Mouse (Mus musculus) cerebellum, postnatal 4 days (tissue): ENCODE measurements around the gene Stam2.
A peak's percentile ranks its signal among the peaks of the same experiment; 100 is the strongest.

ENCODE experiments used
- DNase-seq, 2 experiments: peaks; one replicate each; pipeline ENCODE4 v3.0.0; 2022; ENCODE audit warnings: low spot score in 2 of 2, mixed read lengths in 1 of 2

Stam2 gene

GRCm38 (mm10) chr2:52742256-52743158 lies at the start of gene Stam2:
Gene Stam2, minus strand, starts transcription at chr2:52742281.
- DNase-seq: peak; percentile 68 to 84

DNA sequence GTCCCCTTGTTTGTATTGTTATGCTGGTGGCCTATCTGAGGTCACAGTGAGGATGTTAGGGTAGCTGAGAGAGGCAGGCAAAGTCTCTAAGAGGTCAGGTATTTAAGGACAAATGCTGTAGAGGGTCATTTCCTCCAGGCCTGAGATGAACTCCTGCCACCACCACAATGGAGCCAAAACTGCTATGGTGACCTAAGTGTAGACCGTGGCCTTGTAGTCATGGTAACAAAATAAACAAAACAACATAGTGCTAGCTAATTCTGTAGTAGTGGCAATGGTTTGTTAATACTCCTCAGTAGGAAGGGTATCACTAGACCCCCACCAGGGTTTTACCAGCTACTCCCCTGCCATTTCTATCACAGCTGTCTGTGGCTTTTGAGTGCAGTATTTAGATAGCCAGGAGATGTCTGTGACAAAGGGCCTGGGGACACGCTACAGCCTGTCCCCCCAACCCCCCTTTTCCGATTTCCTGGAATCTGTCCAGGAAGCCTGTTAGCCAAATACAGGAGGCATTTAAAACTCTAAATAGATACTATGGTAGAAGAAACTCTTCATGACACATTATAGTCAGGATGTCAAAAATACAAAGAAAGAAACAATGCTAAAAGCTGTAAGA lies 43.1 kb upstream of the Stam2 start:
- no peak for DNase-seq

DNA sequence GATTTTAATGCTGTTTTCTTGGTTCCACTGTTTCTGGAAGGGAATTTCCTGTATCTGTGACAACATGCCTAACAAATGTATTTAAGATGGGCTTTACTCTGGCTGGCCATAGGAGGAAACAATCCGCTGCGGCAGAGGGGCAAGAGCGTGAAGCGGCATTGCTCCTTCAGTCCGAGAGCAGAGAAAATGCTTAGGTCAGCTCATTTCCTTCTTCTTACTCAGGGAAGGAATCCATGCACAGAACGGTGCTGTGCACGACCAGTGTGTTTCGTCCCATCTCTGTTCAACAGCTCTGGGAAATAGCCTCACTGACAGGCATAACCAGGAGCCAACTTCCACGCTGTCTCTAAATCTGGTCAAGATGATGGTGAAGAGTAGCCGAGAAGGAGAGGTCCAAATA lies 37.9 kb upstream of the Stam2 start:
- DNase-seq: no peak

- DNase-seq: no peak
Observed at GRCm38 (mm10) chr2:52779381-52779780, 37.3 kb upstream of the Stam2 start.

DNA sequence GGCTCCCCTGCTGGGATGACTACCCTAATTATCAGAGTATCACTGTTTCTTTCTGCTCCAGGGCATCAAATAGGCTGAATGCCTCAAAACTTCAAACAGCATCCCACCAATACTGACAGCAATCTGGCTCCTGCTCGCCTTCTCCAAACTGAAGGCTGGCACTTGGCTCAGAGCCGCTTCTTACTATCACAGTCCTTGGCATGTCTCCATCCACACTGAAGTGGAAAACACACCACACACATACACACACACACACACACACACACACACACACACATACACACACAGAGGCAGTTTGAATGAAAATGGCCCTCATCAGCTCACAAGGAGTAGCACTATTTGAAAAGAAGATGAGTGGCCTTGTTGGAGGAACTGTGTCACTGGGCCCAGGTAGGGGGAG lies 35.8 kb upstream of the Stam2 start:
- peak in 1 of 2 experiments; percentile 49 for DNase-seq

DNA sequence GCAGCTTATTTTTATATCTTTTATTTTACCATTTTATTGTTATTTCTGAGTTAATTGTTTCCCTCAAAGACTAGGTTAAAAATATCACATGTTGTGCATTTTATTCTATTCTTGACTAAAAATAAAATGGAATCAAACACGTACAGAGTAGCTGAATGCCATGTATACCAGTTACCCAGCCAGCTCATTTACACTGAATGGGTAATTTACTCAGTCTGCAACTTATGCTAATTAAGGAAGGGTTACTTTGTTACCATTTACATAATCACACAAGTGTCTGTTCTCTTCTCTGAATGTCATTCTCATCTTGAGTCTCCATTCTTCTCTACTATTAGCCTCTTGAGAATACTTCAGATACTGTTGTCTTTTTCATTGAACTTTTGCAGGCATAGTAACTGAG lies 32.3 kb upstream of the Stam2 start:
- no peak for DNase-seq

GRCm38 (mm10) chr2:52772774-52773393 lies 30.8 kb upstream of the Stam2 start:
- DNase-seq: no peak

- DNase-seq: no peak
Observed at GRCm38 (mm10) chr2:52765130-52765529, 23.0 kb upstream of the Stam2 start.

GRCm38 (mm10) chr2:52763891-52764290 lies 21.8 kb upstream of the Stam2 start:
- no peak for DNase-seq

- DNase-seq: peak; percentile 72 to 86
Observed at GRCm38 (mm10) chr2:52763040-52763736, 21.1 kb upstream of the Stam2 start.

- DNase-seq: no peak
Observed at GRCm38 (mm10) chr2:52762529-52762928, 20.4 kb upstream of the Stam2 start.

DNA sequence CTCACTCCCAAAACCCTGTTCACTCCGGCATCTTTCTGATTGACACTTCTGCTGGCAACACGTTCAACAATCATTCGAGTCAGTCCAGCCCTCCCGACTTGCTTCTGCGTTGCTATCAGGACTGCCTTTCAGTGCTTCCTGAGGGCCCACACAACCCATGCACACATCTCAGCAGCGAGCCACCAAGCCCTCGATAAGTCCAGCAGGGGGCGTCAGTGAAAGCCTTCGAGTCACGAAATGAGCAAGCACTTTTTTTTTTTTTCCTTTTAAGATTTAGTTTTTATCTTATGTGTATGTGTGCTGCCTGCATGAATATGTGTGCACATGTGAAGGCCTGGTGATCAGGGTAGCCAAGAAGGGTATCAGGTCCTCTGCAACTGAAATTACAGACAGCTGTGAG lies 16.5 kb upstream of the Stam2 start:
- peak; percentile 40 to 58 for DNase-seq

DNA sequence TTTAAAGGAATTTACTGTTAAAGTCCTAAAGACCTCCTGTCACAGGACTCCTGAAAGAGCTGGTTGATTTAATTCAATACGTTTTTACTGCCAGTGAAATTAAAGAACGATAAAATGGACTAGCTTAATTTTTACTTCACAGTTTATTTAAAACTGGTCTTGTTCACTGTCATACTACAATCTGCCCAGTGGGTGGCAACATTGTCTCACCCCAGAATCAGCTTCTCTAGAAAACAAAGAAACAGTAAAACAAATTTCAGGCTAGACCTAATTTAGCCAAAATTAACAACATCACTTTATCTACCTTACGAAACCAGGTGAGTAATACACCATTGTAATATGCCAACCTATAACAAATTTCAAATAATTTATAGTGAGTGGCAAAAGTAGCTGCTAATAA lies 14.6 kb upstream of the Stam2 start:
- no peak for DNase-seq

- DNase-seq: no peak
Observed at GRCm38 (mm10) chr2:52753573-52754317, 11.7 kb upstream of the Stam2 start.

GRCm38 (mm10) chr2:52744099-52744498 lies 2.0 kb upstream of the Stam2 start:
- no peak for DNase-seq

DNA sequence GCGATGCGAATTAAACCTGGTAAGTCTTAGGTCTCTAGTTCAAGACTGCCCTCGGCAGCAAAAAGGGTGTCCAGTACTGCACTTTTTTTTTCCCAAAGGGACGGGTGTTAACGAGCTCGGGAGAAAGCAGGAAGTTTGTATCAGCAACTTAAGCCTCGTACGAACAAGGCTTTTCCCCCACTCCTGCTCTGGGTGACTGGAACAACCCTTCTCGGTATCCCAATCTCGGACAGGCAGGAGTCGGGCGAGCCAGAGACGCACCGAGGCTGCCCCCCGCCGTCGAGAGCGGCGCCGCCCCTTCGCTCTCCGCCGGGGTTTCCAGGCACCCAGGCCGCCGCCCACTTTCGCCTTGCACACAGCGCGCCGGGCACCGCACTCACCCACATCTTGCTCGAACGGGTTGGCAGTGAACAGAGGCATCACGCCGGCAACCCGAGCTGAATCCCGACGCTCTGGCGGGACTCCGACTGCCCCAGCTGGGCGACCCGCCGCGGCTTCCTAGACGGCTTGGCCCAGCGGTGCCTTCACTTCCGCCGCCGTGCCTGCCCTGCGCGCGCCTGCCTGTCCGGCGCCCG lies 313 bp downstream of the Stam2 start:
- peak in 1 of 2 experiments; percentile 32 for DNase-seq

DNA sequence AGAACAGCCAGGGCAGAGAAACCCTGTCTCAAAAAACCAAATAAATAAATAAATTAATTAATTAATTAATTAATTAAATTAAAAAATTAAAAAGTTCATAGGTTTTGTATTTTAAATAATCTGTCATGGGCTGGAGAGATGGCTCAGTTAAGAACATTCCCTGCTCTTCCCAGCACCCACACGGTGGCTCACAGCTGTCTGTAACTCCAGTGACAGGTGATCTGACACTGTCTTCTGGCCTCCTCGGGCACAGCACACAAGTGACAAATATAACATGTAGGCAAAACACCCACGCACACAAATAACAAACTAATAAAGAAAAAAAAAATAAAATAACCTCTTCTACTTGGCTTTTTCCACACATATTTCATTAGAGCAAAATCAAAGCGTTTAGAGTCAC lies 1.5 kb downstream of the Stam2 start:
- no peak for DNase-seq

GRCm38 (mm10) chr2:52734504-52734903 lies 7.6 kb downstream of the Stam2 start:
- no peak for DNase-seq

DNA sequence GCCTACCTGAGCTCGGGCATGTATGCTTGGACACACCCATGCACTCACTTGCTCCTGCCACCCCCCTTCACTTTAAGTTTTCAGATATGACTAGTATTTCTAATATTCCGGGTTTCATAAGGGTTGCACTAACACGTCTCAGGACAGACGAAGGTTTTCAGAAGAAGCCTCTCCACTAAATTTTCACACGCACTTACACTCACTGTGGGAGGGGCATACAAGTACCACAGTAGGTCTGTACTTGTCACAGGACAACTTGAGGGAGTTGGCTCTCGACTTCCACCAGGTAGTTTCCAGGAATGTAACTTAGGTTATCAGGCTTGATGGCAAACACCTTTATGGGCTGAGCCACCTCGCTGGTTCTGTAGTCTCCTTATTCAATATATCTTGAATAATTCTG lies 8.4 kb downstream of the Stam2 start:
- DNase-seq: no peak

GRCm38 (mm10) chr2:52732611-52733010 lies 9.5 kb downstream of the Stam2 start:
- no peak for DNase-seq

DNA sequence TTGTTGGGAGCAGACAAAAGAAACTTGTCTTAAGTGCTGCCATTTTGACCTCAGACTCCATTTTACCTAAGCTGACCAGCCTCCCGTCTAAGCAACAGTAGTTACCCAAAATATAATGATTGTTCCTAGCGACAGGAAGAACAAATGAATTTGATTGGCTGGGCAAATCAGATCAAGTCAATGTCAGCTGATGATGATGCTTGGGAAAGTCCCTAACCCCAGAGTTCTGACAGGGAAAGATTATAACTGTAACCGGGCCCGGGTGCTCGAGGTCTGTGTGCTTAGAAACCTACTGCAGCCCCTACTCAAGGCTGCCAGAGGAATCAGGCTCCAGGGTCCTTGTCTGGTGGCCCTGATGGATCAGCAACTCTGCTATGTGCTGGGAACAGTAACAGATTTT lies 10.1 kb downstream of the Stam2 start:
- DNase-seq: no peak
